Mouse (Mus musculus): ENCODE measurements around the gene Ccdc92b. TPM values are rescaled to one million over a fixed set of nuclear protein-coding genes. Genes with fewer than 3 reads are reported as not detected.
A peak's percentile ranks its signal among the peaks of the same experiment; 100 is the strongest.

The Ccdc92b gene
- total and polyA plus RNA-seq, 2 experiments from 2014 or later: 3.4 to 16.8 TPM

GRCm38 (mm10) chr11:74590239-74590596 is 29.2 kb upstream of the Ccdc92b start:
- H3K4me2 ChIP-seq (ENCODE audit: low read depth, low read length): peak overlapping the region; percentile 65
- peak overlapping the region; percentile 81 for H3K27ac ChIP-seq
- peak overlapping the region; percentile 50 for H3K4me3 ChIP-seq (ENCODE audit: low read length)
- H3K4me1 ChIP-seq (ENCODE audit: insufficient read depth, low read length): peaks cover 11% of the 10 kb centered on the region; the same call in 1 of the 2 replicates
- WGBS: under 1% methylated on average over 25 of the region's 25 CpGs
- no peaks in the 10 kb centered on the region; the same call in 1 of the 2 replicates for H3K27me3 ChIP-seq (ENCODE audit: insufficient read depth, low read length)
- DNase-seq (ENCODE audit: low spot score) (no peak), ATAC-seq (no peak; the same call in 1 of the 2 replicates)
- no peaks in the 10 kb centered on the region for H3K9me3 ChIP-seq (ENCODE audit: low read length)
- H3K9ac ChIP-seq (replicated peaks; ENCODE audit: low read length): peak overlapping the region; percentile 61
- no peaks in the 10 kb centered on the region for H3K36me3 ChIP-seq (ENCODE audit: insufficient read depth, low read length)
- TF ChIP-seq CTCF (IDR thresholded peaks at IDR 0.05; ENCODE audit: low read depth): no peak

- no peaks in the 10 kb centered on the region; the same call in 1 of the 2 replicates for H3K27me3 ChIP-seq (ENCODE audit: insufficient read depth, low read length)
- peak overlapping the region; percentile 81; the same call in 1 of the 2 replicates for H3K27ac ChIP-seq
- no peaks in the 10 kb centered on the region for H3K9me3 ChIP-seq (ENCODE audit: low read length)
- peaks cover 7% of the 10 kb centered on the region; the same call in 1 of the 2 replicates for H3K4me1 ChIP-seq (ENCODE audit: insufficient read depth, low read length)
- peak overlapping the region; percentile 65 for H3K4me2 ChIP-seq (ENCODE audit: low read depth, low read length)
- TF ChIP-seq CTCF (IDR thresholded peaks at IDR 0.05; ENCODE audit: low read depth): no peak
- DNase-seq (ENCODE audit: low spot score) (no peak), ATAC-seq (no peak)
- WGBS: 28% methylated on average over 13 of the region's 13 CpGs
- peak overlapping the region; percentile 50 for H3K4me3 ChIP-seq (ENCODE audit: low read length)
- peak overlapping the region; percentile 61; the same call in 1 of the 2 replicates for H3K9ac ChIP-seq (replicated peaks; ENCODE audit: low read length)
- no peaks in the 10 kb centered on the region for H3K36me3 ChIP-seq (ENCODE audit: insufficient read depth, low read length)
Observed at GRCm38 (mm10) chr11:74590691-74591090, 28.7 kb upstream of the Ccdc92b start.

GRCm38 (mm10) chr11:74592246-74592645 is 27.2 kb upstream of the Ccdc92b start:
- 75% methylated on average over 3 of the region's 3 CpGs for WGBS
- H3K36me3 ChIP-seq (ENCODE audit: insufficient read depth, low read length): no peaks in the 10 kb centered on the region
- no peak for DNase-seq (ENCODE audit: low spot score)
- H3K27ac ChIP-seq: no peak overlapping the region
- no peak overlapping the region for H3K4me2 ChIP-seq (ENCODE audit: low read depth, low read length)
- H3K9me3 ChIP-seq (ENCODE audit: low read length): no peaks in the 10 kb centered on the region
- H3K27me3 ChIP-seq (ENCODE audit: insufficient read depth, low read length): no peaks in the 10 kb centered on the region; the same call in 1 of the 2 replicates
- no peak for TF ChIP-seq CTCF (IDR thresholded peaks at IDR 0.05; ENCODE audit: low read depth)
- ATAC-seq: no peak
- H3K4me3 ChIP-seq (ENCODE audit: low read length): no peak overlapping the region
- H3K4me1 ChIP-seq (ENCODE audit: insufficient read depth, low read length): peaks cover 7% of the 10 kb centered on the region; the same call in 1 of the 2 replicates
- no peak overlapping the region for H3K9ac ChIP-seq (replicated peaks; ENCODE audit: low read length)

- Histone ChIP-seq H3K4me1 (ENCODE audit: insufficient read depth, low read length) (no peaks in the 10 kb centered on the region), H3K36me3 (ENCODE audit: insufficient read depth, low read length) (no peaks in the 10 kb centered on the region), H3K9ac (replicated peaks; ENCODE audit: low read length) (no peak overlapping the region), H3K27me3 (ENCODE audit: insufficient read depth, low read length) (no peaks in the 10 kb centered on the region), H3K9me3 (ENCODE audit: low read length) (no peaks in the 10 kb centered on the region), H3K4me3 (ENCODE audit: low read length) (no peak overlapping the region), H3K4me2 (ENCODE audit: low read depth, low read length) (no peak overlapping the region), H3K27ac (no peak overlapping the region)
- ATAC-seq (no peak), DNase-seq (ENCODE audit: low spot score) (no peak)
- 86% methylated on average over 4 of the region's 4 CpGs for WGBS
- no peak for TF ChIP-seq CTCF (IDR thresholded peaks at IDR 0.05; ENCODE audit: low read depth)
Observed at GRCm38 (mm10) chr11:74597283-74597989, 22.0 kb upstream of the Ccdc92b start.

GRCm38 (mm10) chr11:74597990-74598337 is 21.4 kb upstream of the Ccdc92b start:
- ATAC-seq: no peak
- DNase-seq (ENCODE audit: low spot score): no peak
- no peaks in the 10 kb centered on the region for H3K4me1 ChIP-seq (ENCODE audit: insufficient read depth, low read length)
- peak; percentile 24 for TF ChIP-seq CTCF (IDR thresholded peaks at IDR 0.05; ENCODE audit: low read depth)
- no peak overlapping the region for H3K9ac ChIP-seq (replicated peaks; ENCODE audit: low read length)
- H3K9me3 ChIP-seq (ENCODE audit: low read length): no peaks in the 10 kb centered on the region
- H3K4me2 ChIP-seq (ENCODE audit: low read depth, low read length): no peak overlapping the region
- H3K27ac ChIP-seq: no peak overlapping the region
- no peak overlapping the region for H3K4me3 ChIP-seq (ENCODE audit: low read length)
- no peaks in the 10 kb centered on the region for H3K27me3 ChIP-seq (ENCODE audit: insufficient read depth, low read length)
- no peaks in the 10 kb centered on the region for H3K36me3 ChIP-seq (ENCODE audit: insufficient read depth, low read length)

- no peak for DNase-seq (ENCODE audit: low spot score)
- H3K27me3 ChIP-seq (ENCODE audit: insufficient read depth, low read length): no peaks in the 10 kb centered on the region
- H3K4me1 ChIP-seq (ENCODE audit: insufficient read depth, low read length): no peaks in the 10 kb centered on the region
- no peak overlapping the region for H3K4me2 ChIP-seq (ENCODE audit: low read depth, low read length)
- no peaks in the 10 kb centered on the region for H3K9me3 ChIP-seq (ENCODE audit: low read length)
- H3K27ac ChIP-seq: no peak overlapping the region
- TF ChIP-seq CTCF (IDR thresholded peaks at IDR 0.05; ENCODE audit: low read depth): no peak
- H3K4me3 ChIP-seq (ENCODE audit: low read length): no peak overlapping the region
- ATAC-seq: no peak
- no peak overlapping the region for H3K9ac ChIP-seq (replicated peaks; ENCODE audit: low read length)
- WGBS: 58% methylated on average over 1 of the region's 1 CpGs
- H3K36me3 ChIP-seq (ENCODE audit: insufficient read depth, low read length): no peaks in the 10 kb centered on the region
Observed at GRCm38 (mm10) chr11:74602286-74602685, 17.1 kb upstream of the Ccdc92b start.

- no peak for ATAC-seq
- H3K36me3 ChIP-seq (ENCODE audit: insufficient read depth, low read length): no peaks in the 10 kb centered on the region
- peaks cover 17% of the 10 kb centered on the region for H3K27me3 ChIP-seq (ENCODE audit: insufficient read depth, low read length)
- no peak overlapping the region for H3K9ac ChIP-seq (replicated peaks; ENCODE audit: low read length)
- H3K4me1 ChIP-seq (ENCODE audit: insufficient read depth, low read length): peaks cover 5% of the 10 kb centered on the region; the same call in 1 of the 2 replicates
- WGBS: 30% methylated on average over 5 of the region's 5 CpGs
- H3K4me3 ChIP-seq (ENCODE audit: low read length): peak overlapping the region; percentile 48
- no peaks in the 10 kb centered on the region for H3K9me3 ChIP-seq (ENCODE audit: low read length)
- TF ChIP-seq CTCF (IDR thresholded peaks at IDR 0.05; ENCODE audit: low read depth): no peak
- peak overlapping the region; percentile 90 for H3K4me2 ChIP-seq (ENCODE audit: low read depth, low read length)
- no peak overlapping the region for H3K27ac ChIP-seq
- DNase-seq (ENCODE audit: low spot score): no peak
Observed at GRCm38 (mm10) chr11:74610068-74610467, 9.3 kb upstream of the Ccdc92b start.

All from hindbrain, postnatal 0 days (tissue).